Mouse (Mus musculus): ENCODE results near the gene Lhfpl5.

DNA sequence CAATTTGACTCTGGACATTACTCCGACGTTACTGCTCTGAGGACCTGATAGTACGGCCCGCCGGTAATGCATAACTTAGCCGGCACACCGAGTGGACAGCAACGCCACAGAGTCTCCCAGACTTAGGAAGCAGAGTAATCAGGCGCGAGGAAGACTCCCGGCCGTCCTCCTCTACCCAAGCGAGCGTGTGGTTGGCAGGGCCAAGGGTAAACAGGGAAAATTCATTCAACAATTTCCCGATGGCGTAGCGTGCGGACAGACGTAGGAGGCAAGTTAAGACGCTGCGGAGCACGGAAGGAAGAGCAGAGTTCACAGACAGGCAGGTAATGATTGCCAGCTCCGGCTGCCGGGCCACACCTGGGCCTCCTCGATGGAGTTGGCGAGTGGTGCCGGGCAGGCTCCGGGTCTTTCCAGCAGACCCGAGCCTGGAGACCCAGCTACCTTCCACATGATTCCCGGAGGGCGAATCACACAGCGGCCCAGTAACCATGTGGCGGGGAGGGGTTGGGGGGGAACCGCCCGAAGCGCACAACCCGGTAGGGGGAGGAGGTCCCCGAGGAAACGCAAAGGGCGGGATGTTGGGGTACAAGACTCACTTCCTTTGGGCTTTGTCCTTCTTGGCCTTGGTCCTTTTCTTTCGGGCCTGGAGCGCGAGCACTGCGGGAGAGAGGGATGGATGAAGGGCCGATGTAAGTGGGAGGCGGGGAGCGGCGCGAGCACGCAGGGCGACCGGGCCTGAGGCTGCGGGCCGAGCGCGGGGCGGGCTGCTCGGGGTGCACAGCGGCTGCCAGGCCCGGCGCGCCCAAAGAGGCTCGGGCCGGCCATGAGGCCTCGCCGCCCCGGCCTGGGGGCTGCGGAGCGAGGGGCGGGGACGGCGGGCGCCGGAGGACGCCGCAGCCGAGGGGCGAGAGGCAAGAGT, 46.2 kb downstream of the Lhfpl5 start:
- TF ChIP-seq POLR2A (IDR thresholded peaks at IDR 0.05; ENCODE audit: borderline replicate concordance, control insufficient read depth, low read depth, low read length) = no peak
- TF ChIP-seq CTCF (IDR thresholded peaks at IDR 0.05; ENCODE audit: control insufficient read depth, insufficient read depth, low read length) = no peak
